Mouse (Mus musculus): ENCODE results near the gene Ces2e. TPM values are rescaled to one million over a fixed set of nuclear protein-coding genes. Genes with fewer than 3 reads are reported as not detected.

Gene Ces2e
- polyA plus RNA-seq, 1 experiment from 2014 or later, result 13.5 TPM

DNA sequence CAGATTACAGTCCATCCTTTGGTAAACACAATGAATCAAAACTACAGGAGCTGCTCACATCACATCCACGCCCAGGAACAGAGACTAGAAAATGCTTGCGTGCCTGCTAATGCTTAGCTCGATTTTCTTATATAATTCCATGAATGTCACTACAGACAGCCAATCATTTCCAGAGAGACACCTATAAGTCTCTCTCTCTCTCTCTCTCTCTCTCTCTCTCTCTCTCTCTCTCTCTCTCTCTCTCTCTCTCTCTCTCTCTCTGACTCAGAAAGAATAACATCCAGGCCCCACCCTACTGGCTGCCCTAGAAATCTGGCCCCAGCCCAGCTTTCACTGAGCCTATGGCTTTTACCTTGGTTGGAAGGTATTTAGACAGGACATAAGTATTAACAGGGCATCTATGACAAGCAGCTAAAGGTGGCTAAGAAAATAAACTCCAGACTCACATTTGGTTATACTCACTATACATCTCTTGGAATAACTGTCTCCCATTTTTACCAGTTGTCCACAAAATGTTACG lies 37.4 kb downstream of the Ces2e start:
- Histone ChIP-seq H3K27me3 (ENCODE audit: insufficient read depth, low read length) (no peaks in the 10 kb centered on the region), H3K9ac (replicated peaks) (peak overlapping the region; percentile 63), H3K4me1 (ENCODE audit: insufficient read depth) (peaks cover 14% of the 10 kb centered on the region), H3K9me3 (ENCODE audit: low read length) (no peaks in the 10 kb centered on the region), H3K36me3 (replicated peaks; ENCODE audit: insufficient read depth, low read length) (peaks cover 23% of the 10 kb centered on the region), H3K4me2 (ENCODE audit: low read depth, low read length) (peak overlapping the region; percentile 64), H3K27ac (ENCODE audit: low read depth) (0 out of 2 replicates have a peak overlapping the region, but pooled peaks have one; percentile 4), H3K4me3 (ENCODE audit: low read depth, low read length) (peak overlapping the region; percentile 50)
- ATAC-seq, result no peak
- DNase-seq, result no peak
- WGBS (ENCODE audit: insufficient replicate concordance), result 71% methylated on average over 4 of the region's 4 CpGs
- TF ChIP-seq EP300 (IDR thresholded peaks at IDR 0.05; ENCODE audit: low read depth) (no peak), CTCF (IDR thresholded peaks at IDR 0.05; ENCODE audit: low read depth) (no peak)

DNA sequence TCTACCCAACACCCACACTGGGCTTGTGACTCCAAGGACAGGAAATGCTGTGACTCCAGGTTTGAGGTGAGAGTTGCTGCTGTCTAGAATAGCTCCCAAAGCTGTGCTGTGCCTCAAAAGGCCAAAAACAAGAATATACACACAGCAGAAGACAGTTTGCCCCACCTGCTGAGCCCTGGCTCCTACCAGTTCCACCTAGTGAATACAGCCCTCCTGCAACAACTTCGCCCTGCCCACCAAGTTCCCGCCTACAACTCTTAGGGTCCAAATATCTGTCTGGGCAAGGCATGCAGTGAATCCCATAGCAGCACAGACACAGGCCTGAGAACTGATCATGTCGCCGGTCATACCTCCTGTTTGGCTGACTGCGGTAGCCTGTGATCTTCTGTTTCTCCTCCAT lies 58.1 kb downstream of the Ces2e start:
- Histone ChIP-seq H3K4me1 (ENCODE audit: insufficient read depth) (no peaks in the 10 kb centered on the region), H3K9ac (replicated peaks) (no peak overlapping the region), H3K27ac (ENCODE audit: low read depth) (no peak overlapping the region), H3K4me3 (ENCODE audit: low read depth, low read length) (no peak overlapping the region), H3K4me2 (ENCODE audit: low read depth, low read length) (no peak overlapping the region), H3K27me3 (ENCODE audit: insufficient read depth, low read length) (no peaks in the 10 kb centered on the region), H3K36me3 (replicated peaks; ENCODE audit: insufficient read depth, low read length) (no peaks in the 10 kb centered on the region), H3K9me3 (ENCODE audit: low read length) (0 out of 2 replicates have a peak, but pooled peaks cover 2% of the 10 kb centered on the region)
- no peak for ATAC-seq
- TF ChIP-seq EP300 (IDR thresholded peaks at IDR 0.05; ENCODE audit: low read depth) (no peak), CTCF (IDR thresholded peaks at IDR 0.05; ENCODE audit: low read depth) (no peak)
- DNase-seq, result no peak
- 78% methylated on average over 5 of the region's 5 CpGs for WGBS (ENCODE audit: insufficient replicate concordance)

Other genes starting within 250 kb of the Ces2e start
- 150 and 159 TPM in 2 replicates for gene Ces2a, start 192.3 kb upstream of the Ces2e start, polyA plus RNA-seq (2015; fragmentation: Nextera tagmentation; extraction: Ambion mirVana)
- gene Ces2b, start 94.7 kb upstream of the Ces2e start, polyA plus RNA-seq (2015; fragmentation: Nextera tagmentation; extraction: Ambion mirVana), result 0.19 and 0.30 TPM in 2 replicates
- 1.9 TPM in 2 replicates for gene Ces2c, start 79.2 kb upstream of the Ces2e start, polyA plus RNA-seq (2015; fragmentation: Nextera tagmentation; extraction: Ambion mirVana)
- gene Ces2f, start 21.1 kb downstream of the Ces2e start, polyA plus RNA-seq (2015; fragmentation: Nextera tagmentation; extraction: Ambion mirVana), result not detected in 2 replicates
- 12.0 and 13.1 TPM in 2 replicates for gene Ces2g, start 35.5 kb downstream of the Ces2e start, polyA plus RNA-seq (2015; fragmentation: Nextera tagmentation; extraction: Ambion mirVana)
- not detected in 2 replicates for gene Ces2h, start 74.6 kb downstream of the Ces2e start, polyA plus RNA-seq (2015; fragmentation: Nextera tagmentation; extraction: Ambion mirVana)
- gene Ces3a, start 122.3 kb downstream of the Ces2e start, polyA plus RNA-seq (2015; fragmentation: Nextera tagmentation; extraction: Ambion mirVana), result 97.8 and 102 TPM in 2 replicates
- 0.11 and 0.21 TPM in 2 replicates for gene Ces3b, start 157.5 kb downstream of the Ces2e start, polyA plus RNA-seq (2015; fragmentation: Nextera tagmentation; extraction: Ambion mirVana)
- gene Ces4a, start 205.5 kb downstream of the Ces2e start, polyA plus RNA-seq (2015; fragmentation: Nextera tagmentation; extraction: Ambion mirVana), result 0.07 TPM in 1 of 2 replicates, not detected in the other
- 10.6 and 10.7 TPM in 2 replicates for gene Cbfb, start 244.4 kb downstream of the Ces2e start, polyA plus RNA-seq (2015; fragmentation: Nextera tagmentation; extraction: Ambion mirVana)

All from liver, postnatal 0 days (tissue).